Mouse (Mus musculus): ENCODE data around the gene Btbd9.

- no peak for TF ChIP-seq CTCF (IDR thresholded peaks at IDR 0.05; ENCODE audit: control insufficient read depth, insufficient read depth, insufficient read length)
- TF ChIP-seq MYOD1 (IDR thresholded peaks at IDR 0.05; ENCODE audit: control insufficient read depth, insufficient read length, low read depth): no peak
- TF ChIP-seq CEBPB (IDR thresholded peaks at IDR 0.05; ENCODE audit: low read depth): no peak
Measured at GRCm38 (mm10) chr17:30178402-30178801, 397.9 kb downstream of the Btbd9 start.

Measured in C2C12 (cell line).